Mouse (Mus musculus) thymus, postnatal 14 days (tissue): ENCODE results near the gene Ralbp1.

Experiments used
- DNase-seq: peaks from one replicate; pipeline ENCODE4 v3.0.0; 2021

Ralbp1 gene

DNA sequence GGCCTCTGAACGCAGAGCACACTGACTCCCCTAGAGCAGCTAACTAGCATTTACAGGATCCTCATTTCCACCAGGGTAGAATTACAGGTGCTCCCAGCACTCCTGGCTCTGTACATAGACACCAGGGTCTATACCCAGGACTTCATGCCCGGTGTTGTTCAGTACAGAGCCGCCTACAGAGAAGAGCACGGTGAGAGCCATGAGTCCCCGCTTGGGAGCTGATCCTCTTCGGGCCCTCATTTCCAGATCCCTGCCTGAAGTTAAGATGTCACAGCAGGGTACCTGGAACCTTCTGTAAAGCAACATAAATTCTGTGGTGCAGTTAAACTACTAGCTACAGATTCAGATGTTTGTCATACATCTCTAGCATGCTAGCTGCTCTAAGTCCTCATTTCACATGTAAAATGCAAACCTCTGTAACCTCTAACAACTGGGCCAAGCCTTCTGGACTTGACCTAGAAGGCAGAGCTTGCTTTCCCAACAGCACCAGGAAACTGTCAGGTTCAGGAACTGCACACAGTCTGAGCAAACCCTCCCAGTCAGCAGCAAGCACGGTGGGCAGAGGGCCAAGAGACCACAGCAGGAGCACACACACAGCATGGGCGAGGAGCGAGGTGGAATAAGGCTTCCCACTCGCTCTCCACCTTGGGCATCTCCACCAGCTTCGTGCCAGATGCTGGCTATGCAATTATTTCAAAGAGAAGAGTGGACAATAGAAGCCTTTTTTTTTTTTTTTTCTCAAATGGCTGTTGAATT, 37.7 kb downstream of the Ralbp1 start:
- no peak for DNase-seq

DNA sequence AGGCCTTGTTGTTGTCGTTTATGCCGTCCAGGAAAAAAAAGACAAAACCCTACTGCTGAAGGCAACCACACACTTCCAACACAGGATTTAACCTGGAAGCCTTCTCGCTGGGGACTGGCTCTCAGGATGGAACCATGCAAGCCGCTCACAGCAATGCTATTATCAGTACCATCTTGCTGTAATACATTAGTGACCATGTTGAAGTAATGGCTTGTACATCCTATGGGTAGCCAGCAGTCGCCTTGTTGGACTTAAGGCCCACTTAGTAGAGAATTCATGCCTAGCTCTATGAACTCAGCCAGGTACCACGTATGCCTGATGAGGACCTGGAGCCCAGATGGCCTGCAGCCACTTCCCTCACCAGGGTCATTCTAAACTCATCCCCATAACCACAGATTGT, 40.2 kb downstream of the Ralbp1 start:
- no peak for DNase-seq

DNA sequence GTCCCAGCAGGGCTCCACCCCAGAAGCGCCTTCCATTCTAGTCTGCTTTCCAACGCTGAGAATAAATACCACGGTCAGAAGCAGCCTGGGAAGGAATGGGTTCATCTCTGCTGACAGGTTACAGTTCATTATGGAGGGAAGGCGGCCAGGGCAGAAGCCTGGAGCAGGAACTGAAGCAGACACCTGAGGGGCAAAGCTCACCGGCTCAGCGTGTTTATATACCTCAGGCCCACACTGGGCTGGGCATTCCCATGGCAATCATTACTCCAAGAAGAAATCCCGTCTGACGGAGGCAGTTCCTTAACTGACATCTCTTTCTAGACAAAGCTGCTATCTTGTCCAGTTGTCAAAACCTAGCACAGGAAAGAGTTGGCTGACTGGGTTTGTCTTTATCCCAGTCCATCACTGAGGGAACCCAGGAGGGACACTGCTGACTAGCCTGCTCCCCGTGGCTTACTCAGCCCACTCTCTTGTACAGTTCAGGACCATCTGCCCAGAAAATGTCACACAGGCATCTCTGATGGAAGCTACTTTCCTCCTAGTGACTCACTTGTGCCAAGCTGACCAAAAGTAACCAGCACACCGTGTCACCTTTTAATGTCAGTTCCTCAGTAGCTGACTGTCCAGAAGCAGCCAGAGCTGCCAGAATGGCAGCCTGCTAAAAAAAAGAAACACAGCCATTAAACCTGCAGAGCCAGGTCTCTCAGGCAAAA, 42.8 kb downstream of the Ralbp1 start:
- DNase-seq: no peak

DNA sequence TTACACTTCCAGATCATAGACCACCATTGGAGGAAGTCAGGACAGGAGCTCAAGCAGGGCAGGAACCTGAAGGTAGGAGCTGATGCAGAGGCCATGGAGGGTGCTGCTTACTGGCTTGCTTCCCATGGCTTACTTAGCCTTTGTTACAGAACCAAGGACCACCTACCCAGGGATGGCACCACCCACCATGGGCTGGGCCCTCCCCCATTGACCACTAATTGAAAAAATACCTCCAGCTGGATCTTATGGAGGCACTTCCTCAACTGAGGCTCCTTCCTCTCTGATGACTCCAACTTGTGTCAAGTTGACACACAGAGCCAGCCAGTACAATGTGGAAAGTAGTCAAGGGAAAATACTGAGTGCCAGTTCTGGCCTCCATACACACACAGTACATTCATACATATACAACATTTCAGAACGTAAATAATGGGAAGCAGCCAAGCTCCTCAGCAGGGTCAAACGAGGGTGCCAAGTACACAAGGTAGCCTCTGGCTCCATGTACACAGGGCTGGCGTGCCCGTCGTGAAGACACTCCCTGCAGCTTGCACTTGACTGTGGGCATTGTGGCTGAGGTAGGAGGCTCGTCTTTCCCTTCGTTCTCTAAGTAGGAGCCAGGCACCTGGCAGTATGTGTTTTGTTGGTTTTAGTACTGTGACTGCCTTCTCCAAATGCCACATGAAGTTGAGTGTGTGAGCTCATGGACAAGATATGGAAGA, 45.9 kb downstream of the Ralbp1 start:
- DNase-seq: no peak

DNA sequence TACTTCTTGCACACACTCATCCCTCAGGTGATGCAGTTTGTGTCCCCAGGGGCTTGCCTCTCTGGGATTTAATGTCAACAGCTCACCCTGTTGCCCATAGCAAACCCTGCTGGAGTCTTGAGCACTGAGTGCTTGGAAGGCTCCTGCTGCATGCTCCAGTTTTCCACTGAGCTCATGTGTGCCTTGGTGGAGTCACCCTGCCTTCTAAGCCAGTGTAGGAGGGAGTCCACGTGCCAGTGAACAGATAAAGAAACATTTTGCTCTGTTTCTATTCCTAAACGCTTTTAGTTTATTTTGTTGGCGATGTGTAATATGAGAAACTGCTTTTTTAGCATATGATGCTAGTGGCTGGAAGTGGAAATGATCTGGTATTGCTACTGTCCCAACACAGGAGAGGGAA, 48.9 kb downstream of the Ralbp1 start:
- no peak for DNase-seq

DNA sequence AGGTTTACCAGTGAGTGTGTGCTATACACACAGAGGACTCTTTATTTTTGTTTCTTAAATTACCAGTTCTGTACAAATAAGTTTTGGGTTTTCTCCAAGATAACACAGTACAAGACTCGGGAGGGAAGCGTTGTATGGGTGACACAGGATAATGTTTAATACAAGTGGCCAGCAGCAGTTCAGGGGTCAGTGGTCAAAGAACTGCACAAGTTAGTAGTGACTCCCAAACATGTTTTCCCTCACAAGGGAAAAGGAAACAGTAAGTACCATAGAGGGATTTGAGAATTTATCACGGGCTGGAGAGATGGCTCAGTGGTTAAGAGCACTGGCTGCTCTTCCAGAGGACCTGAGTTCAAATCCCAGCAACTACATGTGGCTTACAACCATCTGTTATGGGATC, 51.7 kb downstream of the Ralbp1 start:
- no peak for DNase-seq

DNA sequence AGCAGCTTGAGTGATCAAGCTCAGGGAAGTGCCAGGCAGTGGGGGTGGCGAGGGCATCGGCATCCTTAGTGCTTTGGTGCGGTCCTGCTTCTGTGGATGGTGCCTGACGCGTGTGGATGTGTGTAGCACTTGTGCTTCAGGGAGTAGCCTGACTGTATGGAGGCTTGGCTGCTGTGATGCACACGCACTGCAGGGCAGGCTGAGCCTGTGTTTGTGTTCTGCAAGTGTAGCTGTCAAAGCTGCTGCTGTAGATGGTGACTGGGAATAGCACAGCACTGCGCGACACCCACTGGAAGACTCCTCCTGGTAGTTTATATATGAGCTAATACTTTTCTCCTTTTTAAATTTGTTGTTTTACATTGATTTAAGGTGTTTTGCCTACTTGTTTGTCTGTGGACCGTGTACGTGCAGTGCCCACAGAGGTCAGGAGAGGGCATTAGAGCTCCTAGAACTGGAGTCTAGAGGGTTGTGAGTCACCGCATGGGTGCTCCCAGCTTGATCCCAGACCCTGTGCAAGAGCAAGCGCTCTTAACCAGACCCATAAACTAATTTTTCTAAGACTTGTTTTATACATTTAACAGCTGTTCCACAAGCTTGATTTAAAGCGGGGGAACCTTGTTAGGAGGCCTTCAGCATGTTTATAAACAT, 55.3 kb downstream of the Ralbp1 start:
- DNase-seq: no peak

DNA sequence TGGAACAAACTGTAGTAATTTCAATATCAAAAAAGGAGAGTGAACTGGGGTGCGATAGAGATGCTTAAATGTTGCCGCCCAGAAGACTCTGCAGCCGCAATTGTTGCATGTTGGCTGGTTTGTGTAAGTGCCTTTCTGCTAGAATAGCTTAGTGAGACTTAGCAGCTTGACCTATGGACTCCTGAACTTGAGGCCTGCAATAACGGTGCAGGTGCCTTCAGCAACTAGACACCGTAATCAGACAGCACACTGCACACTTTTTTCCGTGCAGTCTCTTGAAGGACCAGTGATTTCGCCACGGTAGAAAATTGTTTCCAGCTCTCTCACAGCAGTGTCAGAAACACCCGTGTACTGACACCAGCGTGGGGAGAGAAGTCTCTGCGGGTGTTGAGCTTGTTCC, 56.6 kb downstream of the Ralbp1 start:
- no peak for DNase-seq

DNA sequence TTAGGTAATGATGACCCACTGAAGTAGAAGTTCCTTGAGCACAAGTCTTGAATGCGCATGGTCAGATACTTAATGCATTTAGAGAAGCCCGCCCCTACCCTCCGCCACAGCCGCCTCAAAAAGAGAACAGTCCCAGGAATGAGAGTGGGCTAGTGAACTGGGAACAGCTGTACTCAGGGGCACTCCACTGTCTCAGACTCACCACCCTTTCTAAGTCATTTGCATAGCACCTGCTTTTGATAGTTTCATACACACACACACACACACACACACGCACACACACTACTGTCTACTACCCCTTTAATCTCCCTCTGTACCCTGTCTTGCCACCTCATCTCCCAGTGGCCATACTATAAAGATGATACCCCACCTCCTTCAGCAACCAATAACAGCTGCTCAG, 57.7 kb downstream of the Ralbp1 start:
- DNase-seq: no peak

DNA sequence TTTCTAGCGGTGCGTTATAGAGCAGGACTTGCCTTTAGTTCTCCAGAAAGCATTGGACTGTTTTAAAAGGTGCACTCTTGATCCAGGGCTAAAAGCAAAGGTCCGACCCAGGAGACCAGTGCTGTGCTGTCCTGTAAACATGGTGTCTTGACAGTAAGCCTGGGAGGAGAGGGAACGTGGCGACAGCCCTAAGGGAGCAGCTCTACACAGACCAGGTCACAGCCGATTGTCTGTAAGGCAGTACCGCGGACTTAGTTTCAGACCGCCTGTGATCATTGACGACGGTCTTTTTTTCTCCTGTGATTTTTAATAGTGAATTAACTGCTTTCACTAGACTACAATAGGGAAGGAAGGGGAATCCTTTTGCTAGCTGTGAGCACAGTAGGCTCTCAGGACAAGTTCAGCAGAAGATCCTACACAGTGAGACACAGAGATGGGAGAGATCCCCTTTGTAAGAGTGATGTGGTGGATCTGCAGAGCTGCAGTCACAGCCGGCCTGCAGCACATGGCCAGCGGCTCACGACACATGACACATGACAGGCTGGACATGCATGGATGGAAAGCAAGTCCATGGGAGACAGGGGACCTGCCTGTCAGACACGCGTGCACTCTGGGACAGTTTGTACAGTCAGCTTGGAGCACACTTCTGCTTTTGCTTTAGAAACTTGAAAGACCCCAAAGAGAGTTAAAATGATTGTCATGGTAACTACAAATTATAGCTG, 58.3 kb downstream of the Ralbp1 start:
- no peak for DNase-seq

DNA sequence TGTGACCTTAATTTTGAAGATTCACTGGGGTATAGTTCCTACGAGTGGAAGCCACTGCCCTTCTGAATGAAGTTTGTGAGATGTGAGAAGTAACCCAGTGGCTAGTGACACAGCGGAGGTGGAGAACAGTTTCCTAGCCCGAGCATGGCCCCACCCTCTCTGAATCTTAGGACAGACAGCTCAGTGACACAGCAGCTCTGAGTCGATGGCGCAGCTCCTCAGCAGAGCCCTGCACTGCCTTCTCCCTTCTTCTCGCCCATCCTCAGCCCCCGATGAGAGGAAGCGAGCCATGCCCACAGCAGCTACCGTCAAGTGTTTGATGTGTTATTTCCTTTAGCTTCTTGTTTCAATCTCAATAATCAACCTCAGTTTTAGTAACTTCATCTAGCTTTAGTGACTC, 59.3 kb downstream of the Ralbp1 start:
- DNase-seq: peak; percentile 33

DNA sequence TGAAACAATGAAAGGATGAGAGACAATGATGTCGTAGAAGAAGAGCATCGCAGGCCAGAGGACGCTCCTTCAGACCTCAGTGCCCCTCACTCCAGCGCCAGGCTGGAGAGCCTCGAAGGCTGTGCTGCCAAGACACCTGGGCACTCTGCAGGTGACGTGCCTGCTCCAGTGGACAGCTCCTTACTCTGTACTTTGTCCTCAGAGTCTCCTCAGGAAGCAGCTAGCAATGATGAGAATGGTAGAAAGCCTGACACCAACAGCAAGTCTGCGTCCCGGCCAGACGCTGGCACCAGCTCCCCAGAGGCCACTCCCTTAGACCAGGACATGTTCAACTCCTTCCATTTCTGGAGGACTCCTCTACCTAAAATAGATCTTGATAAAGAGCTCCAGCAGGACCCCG, 61.4 kb downstream of the Ralbp1 start:
- DNase-seq: no peak

DNA sequence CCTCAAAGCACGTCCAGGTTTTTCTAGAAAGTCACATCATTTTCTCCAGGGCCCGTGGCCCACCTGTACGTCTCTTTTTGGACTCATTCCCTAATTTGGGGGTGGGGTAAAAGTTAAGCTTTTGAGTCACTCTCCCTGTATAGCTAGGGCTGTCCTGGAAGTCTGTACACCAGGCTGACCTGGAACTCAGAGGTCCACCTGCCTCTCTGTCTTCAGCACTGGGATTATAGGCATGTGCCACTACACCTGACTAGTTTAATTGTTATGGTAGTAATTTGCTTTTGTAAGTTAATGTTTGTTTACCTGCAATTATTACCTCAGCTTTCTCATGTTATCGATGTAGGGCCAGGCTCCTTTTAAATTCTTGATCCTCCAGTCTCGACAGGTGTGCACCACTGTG, 63.2 kb downstream of the Ralbp1 start:
- DNase-seq: no peak

DNA sequence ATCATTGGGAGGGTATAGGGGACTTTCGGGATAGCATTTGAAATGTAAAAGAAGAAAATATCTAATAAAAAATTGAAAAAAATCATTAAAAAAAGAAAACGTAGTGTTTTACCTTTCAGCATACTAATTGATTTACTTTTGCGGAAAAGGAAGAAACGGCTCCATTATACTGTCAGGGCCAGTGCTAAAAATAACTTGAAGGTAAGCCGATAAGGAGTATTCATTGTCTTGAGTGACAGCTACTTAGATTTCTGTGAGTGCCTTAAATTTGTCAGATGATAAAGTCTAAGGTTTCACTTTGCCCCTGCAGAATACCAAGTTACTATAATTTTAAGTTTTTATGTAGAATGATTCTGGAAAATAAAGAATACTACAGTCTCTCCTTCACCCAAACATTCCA, 65.4 kb downstream of the Ralbp1 start:
- no peak for DNase-seq

DNA sequence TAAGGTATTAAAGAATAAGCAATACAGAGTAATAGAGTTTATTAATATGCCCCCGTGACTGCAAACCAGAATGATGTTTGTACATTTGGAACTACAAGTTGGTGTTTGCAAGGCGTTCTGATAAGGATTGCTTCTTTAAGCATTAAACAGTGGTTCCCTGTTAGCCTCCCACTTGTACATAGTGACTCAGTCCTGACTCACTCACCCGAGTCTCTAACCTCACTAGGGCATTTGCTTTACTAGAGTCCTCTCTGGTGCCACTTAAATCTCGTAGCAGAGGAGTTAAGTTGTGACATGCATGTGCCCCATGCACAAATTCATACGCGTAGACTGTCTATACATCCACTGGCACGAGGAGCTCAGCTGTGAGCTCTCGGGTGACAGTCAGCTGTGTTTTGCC, 71.8 kb downstream of the Ralbp1 start:
- DNase-seq: no peak

DNA sequence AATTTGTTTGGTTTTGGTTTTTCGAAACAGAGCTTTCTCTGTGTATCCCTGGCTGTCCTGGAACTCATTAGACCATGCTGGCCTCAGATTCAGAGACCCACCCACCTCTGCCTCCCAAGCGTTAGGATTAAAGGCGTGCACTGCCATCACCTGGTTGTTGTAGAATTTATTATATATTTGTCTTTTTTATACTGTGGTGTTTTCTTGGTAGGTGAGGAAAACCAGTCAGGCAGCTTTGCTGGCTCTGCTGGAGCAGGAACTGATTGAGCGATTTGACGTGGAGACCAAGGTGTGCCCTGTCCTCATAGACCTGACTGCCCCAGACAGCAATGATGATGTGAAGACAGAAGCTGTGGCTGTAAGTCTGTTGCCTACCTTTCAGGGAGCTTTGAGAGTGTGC, 74.6 kb downstream of the Ralbp1 start:
- DNase-seq: no peak

DNA sequence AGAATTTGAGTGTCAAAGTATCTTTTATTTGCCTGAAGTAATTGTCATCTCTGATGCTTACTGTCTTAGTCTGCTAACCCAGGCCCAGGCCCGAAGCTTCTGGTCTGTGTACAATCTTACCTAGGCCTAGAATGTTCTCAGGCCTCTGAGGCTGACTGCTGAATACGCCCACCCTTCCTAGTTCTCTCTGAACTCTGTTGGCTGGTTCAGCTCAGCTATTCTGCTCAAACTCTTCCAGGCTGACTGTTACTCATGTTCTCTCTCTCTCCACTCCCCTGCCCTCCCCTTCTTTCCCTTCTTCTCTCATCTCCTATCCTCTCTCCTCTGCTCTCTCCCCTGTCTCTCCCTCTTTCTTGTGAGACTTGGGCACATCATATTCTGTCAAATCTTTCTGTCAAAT, 79.2 kb downstream of the Ralbp1 start:
- DNase-seq: no peak

DNA sequence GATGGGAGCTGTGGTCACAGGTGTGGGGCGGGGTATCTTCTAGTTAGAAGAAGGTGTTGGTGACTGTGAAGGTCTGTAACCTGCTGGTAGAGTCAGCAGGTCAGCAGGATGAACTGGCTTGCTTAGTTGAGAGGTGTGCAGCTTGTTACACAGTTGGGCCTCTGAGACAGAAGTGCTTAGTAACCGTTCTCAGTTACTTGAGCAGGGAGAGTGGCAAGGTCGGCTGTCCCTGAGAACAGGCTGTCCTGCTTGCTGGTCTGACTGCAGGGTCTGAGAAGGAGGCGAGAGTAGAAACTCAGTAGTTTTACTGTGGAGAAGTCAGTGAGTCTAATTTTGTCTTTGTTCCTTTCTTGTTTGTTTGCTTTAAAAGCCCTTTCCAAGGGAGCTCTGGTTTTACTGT, 79.6 kb downstream of the Ralbp1 start:
- DNase-seq: no peak

DNA sequence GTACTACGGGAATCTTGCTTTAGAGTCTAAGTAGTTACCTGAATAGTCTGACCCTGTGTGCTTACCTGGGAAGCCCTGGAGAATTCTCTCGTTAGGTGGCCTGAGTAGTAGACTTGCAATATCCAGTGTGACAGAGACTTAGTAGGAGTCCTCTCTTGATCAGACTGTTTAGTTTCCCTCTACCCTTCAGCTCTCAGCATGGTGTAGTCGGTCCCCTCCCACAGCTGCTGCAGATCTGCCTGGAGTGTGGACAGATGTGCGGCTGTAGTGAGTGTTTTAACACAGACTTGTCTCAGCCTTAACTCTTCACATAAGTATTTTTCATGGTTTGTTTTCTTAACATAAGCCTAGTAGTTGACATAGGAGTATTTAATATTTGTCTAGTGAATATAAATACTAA, 83.6 kb downstream of the Ralbp1 start:
- DNase-seq: no peak

DNA sequence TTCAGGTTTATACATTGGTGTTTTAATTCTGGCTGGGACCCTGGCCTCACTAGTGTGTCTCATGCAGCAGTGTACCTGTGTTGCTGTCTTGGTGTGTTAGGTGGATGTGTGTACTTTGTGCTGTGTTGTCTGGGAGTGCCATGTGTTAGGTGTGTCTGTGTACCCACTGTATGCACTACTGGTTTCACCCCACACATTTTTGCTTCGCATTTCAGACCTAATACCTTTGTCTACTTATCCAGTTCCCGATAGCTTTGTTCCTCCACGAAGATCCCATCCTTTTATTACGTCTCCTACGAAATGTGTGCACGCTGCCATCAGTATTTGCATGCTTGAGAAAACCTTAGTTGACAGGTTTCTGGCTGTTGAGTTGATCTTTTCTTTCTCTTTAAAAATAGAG, 85.1 kb downstream of the Ralbp1 start:
- no peak for DNase-seq

DNA sequence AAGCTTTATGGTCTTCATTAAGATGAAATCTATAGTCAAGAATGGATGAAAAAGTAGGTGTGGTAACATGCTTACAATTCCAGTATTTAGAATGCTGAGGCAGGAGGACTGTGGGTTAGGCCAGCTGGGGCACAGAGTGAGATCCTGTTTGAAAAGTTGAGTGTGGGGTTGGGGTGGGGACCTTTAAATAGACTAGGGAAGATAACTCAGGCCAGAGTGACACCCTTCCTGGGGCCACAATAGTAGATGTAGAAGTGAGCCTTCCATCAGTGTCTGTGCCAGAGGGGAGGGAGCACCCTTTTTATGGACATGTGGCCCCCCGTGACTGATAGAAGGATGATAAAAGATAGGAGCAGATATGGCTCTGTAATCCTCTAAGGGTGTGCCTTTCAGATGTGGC, 86.2 kb downstream of the Ralbp1 start:
- no peak for DNase-seq

DNA sequence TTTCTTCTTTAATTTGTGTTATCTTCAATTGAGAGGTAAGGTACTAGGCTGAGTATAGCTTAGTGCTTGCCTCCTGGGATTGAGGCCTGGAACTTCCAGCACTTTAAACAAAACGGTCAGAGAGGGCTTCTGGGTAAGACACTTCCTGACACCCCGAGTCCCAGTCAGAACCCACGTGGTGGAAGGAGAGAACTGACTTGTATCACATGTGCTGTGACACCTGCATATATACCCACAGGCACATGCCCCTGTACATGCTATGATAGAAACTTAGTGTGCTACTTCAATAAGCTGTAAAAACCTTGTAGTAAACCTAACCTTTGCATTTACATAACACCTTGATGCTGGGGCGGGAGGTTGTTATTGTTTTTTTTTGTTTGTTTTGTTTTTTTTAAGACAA, 87.2 kb downstream of the Ralbp1 start:
- peak; percentile 55 for DNase-seq
